Mouse (Mus musculus): ENCODE data around the gene Nhlh1.

Nhlh1 gene

DNA sequence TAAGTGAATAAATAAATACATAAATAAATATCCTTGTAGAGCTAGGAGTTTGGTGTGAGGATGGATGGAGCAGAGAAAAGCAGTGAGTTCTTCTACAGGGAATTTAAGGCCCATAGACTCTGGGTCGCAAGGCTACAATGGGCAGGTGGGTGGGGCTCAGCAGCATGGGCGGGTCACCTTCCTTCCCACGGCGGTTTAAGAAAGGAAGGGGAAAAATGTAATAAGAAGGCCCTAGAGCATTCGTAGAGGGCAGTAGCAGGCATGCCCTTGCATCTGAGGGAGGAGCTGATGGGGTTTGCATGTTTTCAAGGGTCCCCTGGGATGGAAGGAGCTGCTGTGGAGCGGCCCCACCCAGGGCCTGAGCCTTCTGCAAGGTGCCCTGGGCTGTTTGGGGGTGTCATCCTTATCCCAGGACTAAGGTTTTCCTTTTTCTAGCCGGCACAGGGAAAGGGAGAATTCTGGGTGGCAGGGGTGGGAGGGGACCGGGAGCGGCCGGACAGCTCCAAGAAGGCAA lies 4.5 kb downstream of the Nhlh1 start:
- no peak for DNase-seq

DNA sequence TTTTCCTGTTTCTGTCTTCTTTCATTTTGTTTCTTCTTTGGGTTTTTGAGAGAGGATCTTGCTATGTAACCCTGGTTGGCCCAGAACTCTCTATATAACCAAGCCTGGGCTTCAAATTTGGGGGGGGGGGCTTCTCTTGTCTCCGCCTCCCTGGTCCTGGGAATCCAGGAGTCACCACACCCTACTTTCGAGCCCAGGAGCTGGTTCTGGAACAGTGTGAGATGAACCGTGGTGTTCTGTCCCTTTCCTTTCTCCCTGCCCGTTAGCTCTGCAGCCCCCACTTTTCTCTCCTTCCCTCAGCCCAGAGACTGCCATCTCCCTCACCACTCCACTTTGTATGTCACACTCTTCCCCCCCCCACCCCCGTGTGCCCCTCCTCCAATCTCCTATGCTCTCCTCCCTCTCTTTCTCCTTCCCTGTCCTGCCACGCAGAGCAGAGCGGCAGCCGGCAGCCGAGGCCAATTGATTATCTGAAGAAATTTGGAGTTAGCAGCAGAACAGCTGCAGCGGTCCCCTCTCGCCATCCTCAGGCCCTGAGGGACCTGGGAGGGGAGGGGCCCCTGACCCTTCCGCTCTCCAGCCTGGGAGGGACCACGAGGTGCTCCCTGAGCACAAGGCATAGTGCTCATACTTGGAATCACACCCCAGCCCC lies 8.1 kb downstream of the Nhlh1 start:
- no peak for DNase-seq

DNA sequence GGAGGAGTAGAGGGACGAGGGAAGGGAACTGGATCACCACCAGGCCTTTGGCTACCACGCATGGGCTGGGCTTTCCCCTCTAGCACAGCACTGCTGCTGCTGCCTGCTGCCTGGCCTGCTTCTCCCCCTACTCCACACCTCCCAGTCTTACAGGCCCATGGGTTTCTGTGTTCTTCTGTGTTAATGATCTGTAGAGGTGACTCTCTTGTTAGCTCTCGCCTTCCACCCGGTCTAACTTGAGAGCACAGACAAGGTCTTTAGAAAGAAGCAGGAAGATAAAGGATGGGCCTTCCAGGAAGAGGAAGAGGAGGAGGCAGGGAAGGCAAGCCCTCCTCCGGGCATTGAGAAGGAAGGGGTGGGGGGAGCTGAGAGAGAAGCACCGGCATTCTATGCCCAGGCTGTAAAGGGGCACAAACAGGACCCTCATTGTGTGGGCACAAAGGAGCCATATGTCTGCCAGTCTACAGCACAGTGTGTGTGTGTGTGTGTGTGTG lies 9.1 kb downstream of the Nhlh1 start:
- DNase-seq: no peak

DNA sequence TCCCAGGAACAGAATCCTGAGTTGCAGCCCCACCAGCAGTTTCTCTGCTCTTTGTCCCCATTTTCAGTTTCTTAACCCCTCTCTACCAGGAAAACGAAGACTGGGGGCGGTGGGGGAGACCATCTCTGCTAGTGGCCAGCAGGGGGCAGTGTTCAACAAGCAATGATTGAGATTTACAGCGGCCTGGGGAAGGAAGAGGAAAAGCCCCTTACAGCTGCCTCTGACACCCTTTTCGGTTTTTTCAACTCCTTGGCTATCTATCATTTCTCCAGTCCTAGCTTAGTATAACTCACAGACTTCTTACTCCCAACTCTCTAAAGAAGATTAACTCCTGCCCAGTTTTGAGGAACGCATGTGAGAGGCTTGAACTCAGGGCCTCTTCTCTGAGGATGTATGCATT lies 10.4 kb downstream of the Nhlh1 start:
- peak; percentile 22 for DNase-seq

DNA sequence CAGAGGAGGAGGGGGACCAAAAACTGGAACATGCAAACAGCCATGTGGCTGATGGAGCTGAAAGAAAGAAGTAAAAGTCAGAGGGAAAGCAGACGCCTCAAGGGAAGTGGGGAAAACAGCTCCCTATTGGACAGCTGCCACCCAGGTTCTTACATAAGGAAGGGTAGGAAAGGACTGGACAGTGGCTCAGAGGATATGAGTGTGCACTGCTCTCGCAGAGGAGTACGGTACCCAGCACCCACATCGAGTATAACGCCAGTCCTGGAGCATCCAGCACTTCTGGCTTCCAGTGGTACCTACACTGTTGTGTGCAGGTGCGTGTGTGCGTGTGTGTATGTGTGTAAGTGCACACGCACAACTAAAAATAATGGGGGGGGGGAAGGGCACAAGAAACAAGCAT lies 11.0 kb downstream of the Nhlh1 start:
- no peak for DNase-seq

DNA sequence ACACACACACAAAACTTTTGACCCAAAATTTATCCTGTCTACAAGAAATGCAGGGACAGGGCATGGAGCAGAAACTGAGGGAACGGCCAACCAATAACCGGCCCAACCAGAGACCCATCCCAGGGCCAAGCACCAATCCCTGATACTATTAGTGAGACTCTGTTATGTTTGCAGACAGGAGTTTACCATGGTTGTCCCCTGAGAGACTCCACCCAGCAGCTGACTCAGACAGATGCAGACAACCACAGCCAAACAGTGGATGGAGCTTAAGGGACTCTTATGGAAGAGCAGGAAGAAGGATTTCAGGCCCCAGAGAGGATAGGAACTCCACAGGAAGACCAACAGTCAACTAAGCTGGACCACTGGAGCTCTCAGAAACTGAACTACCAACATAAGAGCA lies 27.5 kb downstream of the Nhlh1 start:
- DNase-seq: no peak

DNA sequence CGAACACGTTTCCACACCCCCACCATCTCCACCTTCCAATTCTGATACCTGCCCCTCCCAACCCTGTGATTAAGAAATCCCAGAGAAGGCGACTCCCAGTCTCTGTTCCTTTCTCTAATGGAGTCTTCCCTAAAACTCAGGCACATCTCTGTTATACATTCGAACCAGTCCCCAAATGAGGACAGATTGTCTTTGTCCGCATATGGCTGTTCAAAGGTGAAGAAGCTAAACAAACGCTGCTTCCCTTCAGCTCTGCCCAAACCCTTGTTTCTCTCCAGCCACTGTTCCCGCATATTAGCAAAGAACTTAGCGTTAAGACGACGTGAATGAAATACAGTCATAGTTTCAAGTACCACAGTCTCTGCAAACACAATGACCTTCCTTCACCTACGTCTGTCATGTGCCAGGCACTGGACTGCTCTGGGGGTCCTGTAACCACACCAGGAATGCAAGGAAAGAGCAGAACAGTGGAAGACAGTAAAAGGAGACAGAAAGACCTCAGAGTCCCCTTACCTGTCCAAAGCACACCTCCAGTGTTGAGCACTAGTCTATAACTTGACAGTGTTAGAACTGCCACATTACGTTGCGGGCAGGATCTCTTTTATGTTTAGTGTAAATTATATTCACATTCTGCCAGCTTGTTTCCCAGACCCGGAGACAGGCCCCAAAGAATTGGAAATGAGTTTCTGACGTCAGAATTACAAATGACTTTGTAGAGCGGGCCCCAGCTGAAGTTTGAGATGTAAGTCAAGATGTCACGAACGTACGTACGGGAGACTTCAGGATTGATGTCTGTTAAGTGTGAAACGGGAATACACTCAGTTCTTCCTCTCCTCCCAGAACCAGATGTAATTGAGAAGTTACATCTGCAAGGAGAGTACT lies 28.7 kb downstream of the Nhlh1 start, which contains the start of gene Vangl2:
Vangl2 (minus strand) TSS at position 51 of the 882 bp plus-strand sequence.
- no peak for DNase-seq

DNA sequence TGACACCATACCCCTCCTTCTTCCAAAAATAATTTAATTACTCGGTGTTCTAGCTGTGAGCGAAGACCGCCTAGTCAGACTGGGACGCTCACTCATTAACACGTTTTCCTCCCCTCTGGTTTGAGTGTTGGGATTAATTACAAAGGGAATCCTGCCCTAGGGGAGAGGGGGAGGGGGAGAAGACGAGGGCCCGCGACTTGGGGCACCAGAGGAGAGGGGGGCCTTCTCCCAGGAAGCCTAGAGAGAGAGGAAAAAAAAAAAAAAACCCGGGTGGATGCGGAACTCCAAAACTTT lies 29.6 kb downstream of the Nhlh1 start:
- DNase-seq: no peak

DNA sequence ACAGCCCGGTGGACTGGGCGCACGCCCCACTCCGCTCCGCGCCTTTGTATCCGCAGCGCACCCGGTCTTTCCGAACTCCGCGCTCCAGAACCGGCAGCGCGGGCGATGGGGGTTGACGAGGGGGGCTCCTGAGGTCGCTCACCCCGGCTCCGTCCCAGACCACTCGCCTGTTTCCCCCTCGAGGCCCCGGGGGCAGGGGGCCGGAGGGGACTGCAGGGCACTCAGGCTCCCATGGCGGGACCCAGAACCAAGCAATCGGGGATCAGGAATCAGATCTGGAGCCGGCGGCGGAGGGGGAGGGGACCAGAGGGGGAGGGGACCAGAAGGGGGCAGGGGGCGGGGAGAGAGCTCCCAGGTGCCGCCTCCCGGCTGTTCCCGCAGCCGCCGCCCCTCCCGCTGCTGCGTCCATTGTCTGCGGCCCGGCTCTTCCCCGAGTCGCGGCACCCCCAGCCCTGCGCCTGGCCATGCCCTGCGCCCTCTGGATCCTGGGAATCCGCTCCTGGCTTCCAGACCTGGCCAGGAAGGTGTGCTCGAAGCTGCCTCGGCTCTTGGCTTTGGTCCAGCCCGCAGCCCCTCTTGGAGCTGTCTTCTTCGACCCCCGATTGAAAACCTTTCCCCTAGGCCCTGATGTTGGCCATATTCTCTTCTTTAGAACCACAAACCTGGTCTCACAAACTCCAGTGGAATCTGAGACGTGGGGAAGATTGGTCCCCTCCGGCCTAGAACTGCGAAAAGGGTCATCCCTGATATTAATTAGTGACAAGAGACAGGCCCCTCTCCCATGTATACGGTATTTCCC lies 30.2 kb downstream of the Nhlh1 start:
- peak; percentile 63 for DNase-seq

DNA sequence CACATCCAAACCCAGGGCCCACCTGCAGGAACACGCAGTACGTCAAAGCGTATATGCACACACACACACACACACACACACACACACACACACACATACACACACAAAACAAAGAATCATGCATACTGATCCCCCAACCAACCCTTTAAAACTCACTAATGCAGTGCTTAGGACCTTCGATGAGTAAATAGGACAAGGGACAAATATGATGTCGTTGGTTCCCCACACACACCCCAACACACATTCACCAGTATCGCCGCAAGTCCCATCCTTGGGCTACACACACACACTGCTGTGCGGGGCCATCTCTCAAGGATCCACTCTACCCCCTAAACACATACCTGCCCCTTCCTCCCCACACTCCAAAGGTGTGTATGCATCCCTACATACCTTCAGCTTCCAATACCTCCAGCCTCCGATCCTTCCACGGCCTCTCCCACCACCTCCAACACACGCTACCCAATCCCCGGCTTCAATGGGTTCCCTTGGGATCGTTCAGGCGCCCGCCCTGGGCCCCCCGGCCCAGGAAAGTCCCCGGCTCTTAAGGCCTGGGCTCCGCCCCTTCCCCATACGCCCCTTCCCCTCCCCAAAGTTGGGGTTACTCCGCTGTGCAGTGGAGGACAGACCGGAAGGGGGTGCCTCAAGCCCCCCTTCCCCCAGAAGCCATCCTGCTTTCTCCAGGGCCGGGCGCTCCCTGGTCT lies 31.0 kb downstream of the Nhlh1 start:
- DNase-seq: no peak

DNA sequence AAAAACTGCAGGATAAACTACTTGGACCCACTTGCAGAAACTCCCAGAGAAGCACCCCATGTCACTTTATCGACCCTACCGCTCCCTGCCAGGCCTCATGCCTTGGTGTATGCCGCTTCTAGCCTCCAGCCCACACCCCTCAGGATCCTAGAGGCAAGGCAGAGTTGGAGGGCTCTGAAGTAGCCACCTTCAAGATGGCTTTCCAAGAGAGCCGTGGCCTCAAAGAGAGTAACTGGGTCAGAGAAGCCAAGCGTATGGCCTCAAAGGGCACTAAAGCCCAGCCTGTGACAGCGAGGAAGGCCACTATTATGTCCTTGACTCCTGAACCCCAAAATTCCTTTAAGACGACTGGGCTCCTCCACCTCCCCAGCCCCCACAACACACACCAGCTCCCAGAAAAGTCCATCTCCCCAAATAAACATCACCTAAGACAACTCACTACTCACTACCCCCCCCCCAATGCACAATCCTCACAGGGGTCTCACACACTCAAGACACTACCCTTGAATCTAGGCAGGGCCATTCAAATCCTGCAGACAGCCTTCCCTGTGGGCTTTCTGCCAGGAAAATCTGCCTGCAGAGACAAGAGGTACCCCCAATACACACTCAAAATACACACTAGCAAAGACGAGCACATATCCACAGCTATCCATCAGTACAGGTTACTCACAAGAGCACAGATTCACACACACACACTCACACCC lies 32.0 kb downstream of the Nhlh1 start:
- no peak for DNase-seq

DNA sequence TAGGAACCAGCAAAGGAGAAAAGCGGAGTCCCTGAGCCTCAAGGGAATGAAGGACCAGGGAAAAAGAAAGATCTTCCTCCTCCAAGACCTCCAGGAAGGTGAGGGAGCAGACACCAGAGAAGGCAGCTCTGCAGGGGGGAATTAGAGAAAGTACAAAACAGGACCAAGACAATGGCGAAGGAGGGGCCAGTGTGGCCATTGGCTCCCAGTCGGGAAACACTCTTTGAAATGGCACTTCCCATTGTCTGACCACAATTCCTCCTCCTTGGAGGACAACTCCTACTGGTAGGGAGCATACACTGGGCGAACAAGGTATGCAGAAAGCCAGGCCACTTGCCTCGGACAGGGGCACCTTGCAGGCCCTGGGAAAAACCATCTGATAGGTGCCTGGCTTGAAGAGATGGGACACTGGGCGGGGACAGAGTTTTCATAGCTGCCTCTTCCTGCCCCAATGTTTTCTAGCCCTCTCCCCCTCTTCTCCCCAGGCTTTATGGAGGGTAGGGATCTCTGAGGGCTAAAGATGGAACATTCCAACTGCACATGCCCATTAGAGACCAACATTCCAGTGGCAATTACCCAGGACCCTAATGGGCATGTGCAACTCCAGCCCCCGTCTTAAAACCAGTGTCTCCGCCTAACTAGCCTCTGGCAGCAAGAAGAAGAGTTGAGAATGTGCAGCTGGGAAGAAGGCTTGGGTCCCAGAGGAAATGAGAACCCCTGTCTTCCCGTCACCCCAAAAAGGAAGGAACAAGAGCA lies 33.1 kb downstream of the Nhlh1 start:
- no peak for DNase-seq

DNA sequence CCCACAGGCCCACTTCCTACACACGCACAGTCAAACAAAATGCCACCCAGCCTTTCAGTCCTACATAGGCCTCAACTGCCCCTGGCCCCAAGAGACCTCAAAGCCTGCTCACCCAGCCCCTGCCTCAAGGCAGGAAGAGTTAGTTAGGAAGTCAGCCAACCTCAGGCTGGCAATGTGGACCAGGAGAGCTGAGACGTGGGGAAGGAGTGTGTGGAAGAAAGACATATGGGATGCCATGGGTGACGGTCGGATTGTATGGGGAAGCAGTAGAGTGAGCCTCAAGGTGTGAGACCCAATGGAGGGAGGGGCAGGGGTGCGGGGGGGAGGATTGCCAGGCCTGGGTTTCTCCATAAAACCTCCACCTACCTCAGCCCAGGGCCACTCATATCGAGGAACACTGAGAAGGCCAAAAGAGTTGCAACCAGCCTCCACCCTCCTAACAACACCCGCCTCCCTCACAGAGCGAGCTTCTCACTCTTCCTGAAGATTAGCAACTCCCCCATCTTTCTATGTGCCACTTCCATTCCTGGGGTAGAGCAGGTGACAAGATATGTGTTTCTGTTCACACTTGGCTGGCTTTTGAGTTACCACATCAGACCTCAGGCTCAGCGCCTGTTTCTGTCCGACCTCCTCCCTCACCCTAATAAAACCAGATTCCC lies 37.4 kb downstream of the Nhlh1 start:
- DNase-seq: no peak

DNA sequence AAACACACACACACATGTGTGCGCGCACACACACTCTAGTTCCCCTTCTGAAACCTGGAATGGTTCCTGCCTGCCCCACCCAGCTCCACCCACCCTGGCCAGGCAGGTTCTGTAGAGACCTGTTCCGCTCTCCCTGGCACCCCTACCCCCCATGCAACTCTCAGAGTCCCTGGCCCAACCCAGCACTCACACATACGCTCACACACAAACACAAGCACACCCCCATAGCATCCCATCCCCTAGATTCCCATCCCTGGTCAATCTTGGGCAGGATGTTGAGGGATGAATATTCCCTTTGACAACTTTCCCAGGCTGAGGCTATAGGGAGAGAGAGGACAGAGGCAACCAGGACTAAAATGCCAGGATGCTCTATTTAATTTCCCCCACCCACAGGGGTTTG lies 38.0 kb downstream of the Nhlh1 start:
- DNase-seq: no peak

DNA sequence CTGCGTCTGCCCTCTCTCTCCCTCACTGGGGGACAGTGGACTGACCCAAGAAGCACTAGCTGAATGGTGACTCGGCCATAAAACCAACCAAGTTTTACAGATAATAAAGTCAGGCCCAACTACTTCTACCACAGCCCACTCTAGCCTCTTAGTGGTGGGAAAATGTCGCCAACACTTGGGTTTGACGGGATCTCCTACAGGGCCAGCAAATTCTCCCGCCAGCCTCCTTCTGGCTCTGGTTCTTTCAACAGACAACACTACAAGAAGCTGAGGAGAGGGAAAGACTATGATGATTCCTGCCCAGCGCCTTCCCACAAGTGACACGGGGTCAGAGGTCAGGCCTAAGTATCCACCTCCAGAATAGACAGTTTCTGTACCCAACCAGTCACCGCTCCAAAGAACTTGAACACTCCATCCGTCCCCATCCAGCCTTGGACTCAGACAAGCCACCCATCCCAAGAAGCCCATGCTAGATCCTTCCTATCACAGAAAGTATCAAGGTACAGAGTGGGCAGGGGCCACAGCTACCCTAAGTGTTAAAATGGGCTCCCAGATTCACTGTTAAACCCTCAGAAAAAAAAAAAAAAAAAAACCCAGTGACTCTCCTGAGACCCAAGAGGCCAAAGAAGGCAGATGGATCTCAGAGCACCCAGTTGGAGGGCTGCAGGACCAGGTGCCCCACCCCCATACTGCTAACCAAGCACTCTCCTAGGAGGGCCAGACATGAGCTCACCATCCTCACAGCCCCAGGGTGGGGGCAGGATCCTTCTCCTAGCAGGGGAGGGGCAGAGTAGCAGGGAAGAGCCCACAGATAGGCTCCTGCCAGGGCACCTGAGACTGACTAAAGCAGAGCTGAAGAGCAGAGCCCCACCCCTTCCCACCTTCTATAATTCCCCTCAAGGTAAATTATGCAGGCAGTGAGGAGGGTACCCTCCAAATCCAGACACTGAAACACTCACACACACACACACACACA lies 38.7 kb downstream of the Nhlh1 start:
- no peak for DNase-seq

DNA sequence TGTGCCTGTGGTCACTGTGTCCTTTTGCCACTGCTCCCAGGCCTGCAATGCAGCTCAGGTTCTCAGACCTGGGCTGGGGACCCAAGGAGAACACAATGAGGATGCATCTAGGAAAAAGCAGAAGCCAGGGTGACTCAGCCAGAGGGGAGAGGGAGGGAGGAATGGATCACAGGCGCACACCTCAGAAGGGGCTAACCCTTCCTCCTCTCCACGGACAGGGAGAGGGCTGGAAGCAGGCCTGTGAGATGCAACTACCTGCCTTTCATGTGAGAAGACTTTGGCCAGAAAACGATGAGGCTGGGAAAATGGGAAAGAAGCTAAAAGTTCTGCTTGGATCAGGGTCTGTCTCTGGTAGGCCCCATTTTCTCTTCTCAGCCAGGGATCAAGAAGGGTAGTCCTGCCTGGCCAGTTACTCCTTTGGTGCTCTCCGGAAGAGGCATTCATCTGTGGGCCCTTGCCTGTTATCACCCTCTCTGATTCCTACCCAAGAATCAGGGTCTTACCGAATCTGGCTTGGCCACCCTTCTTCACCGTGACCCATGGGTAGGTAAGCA lies 39.8 kb downstream of the Nhlh1 start:
- DNase-seq: no peak

DNA sequence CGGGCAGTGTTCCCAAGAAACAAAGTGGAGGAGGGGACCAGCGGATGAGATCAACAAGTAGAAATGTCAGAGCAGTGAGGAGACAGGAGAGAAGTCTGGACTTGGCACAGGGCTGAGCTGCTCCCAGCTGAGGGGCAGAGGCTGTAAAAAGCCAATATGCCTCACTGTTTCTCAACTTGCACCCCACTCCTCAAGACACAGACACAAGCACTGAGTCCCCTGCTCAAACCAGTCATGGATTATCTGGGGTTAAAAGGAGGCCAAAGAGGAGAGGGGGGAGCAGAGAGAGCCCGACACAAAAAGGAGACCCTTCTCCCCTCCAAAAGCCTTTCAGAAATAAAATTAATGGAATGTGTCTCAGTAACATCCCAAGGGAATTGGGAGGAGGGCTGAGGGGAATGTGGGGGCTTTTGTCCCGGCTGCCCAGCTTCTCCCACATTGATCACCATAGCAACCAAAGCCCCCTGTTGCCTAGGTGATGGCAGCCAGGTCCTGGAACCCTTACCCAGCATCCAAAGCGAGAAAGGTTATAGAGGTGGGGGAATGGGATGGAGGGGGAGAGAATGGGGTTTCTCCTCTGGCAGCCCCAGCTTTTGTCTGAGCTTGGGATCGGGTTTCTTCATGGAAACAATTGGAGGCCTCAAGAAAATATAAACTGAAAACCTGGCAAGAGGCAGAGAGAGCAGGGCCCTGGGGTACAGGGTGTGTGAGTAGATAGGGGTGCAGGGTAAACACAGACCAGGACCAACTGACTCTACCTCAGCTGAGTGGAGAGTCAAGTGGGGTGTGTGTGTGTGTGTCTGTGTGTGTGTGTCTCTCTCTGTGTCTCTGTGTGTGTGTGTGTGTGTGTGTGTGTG lies 40.5 kb downstream of the Nhlh1 start:
- DNase-seq: no peak

DNA sequence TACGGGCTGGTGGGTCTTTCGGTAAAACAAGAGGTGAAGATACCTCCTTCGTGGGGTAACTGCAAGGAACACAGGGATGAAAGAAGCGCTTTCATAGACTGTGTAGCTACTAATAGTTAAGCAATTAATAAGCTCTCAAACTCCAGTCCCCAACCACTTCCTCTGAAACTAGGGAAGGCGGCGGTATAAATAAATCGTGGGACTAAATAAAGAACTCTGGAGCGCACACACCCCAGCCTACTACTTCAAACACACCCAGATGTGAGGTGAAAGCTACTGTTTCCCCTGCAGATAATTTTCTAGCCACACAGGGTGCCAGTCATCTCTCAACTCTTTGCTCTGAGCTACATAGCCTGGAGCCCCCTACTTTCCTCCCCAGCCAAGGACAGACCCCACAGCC lies 41.3 kb downstream of the Nhlh1 start:
- no peak for DNase-seq

All from kidney, adult 11 months (tissue).